28 mouse cellular contexts compared by ENCODE assay signal in genomic region chr11:5067063-5067462, GRCm38 (mm10). TPM values are rescaled to one million over a fixed set of nuclear protein-coding genes. Genes with fewer than 3 reads are reported as not detected.
DNase-seq lines count a peak whose midpoint lies in the region; ATAC-seq and TF ChIP-seq lines count a peak whose summit lies in the region.
"Had no signal": no experiment of that assay in that cellular context is flagged by ENCODE, and none has a peak within 500 bp of the region (broad histone marks: within the 10 kb centered on the region; RNA-seq: fewer than 3 reads in every experiment).

No protein-coding gene starts in this region.

- H3K27me3 ChIP-seq in heart, embryonic 11.5 days (ENCODE audit: control insufficient read depth, insufficient read depth, low read length): peaks cover 23% of the 10 kb centered on the region
- H3K27me3 ChIP-seq in midbrain, embryonic 11.5 days (ENCODE audit: control insufficient read depth, insufficient read depth, low read length): peaks cover 28% of the 10 kb centered on the region
- H3K27me3 ChIP-seq in midbrain, embryonic 15.5 days (replicated peaks): peaks cover 21% of the 10 kb centered on the region

- H3K36me3 ChIP-seq in heart, embryonic 11.5 days (ENCODE audit: control insufficient read depth, insufficient read depth, low read length): peaks cover 28% of the 10 kb centered on the region
- peaks cover 32% of the 10 kb centered on the region for H3K36me3 ChIP-seq in midbrain, embryonic 11.5 days (ENCODE audit: control insufficient read depth, insufficient read depth, low read length)
- H3K36me3 ChIP-seq in midbrain, embryonic 15.5 days (replicated peaks): peaks cover 37% of the 10 kb centered on the region

- no peak overlapping the region for H3K4me3 ChIP-seq in heart, embryonic 11.5 days (ENCODE audit: low read depth, low read length)
- no peak overlapping the region for H3K4me3 ChIP-seq in midbrain, embryonic 11.5 days (ENCODE audit: low read depth, low read length)
- no peak overlapping the region for H3K4me3 ChIP-seq in midbrain, embryonic 15.5 days
- H3K4me3 ChIP-seq in gastrocnemius, adult 2 months: no peak overlapping the region
- H3K4me3 ChIP-seq: embryonic facial prominence, embryonic 10.5 days; embryonic facial prominence, embryonic 13.5 days; erythroblast, embryonic 14.5 days; forebrain, embryonic 12.5 days; forebrain, embryonic 15.5 days; heart, embryonic 13.5 days had no signal

- no peak overlapping the region for H3K9ac ChIP-seq in heart, embryonic 11.5 days (ENCODE audit: low read depth, low read length)
- no peak overlapping the region for H3K9ac ChIP-seq in midbrain, embryonic 11.5 days (ENCODE audit: low read length)
- H3K9ac ChIP-seq in midbrain, embryonic 15.5 days: no peak overlapping the region
- H3K9ac ChIP-seq: embryonic facial prominence, embryonic 13.5 days; forebrain, embryonic 12.5 days; forebrain, embryonic 15.5 days; heart, embryonic 13.5 days; hindbrain, embryonic 14.5 days had no signal

- H3K4me1 ChIP-seq in heart, embryonic 11.5 days (ENCODE audit: control insufficient read depth, insufficient read depth, low read length): peaks cover 14% of the 10 kb centered on the region
- H3K4me1 ChIP-seq in midbrain, embryonic 11.5 days (ENCODE audit: control insufficient read depth, insufficient read depth, low read length): peaks cover 18% of the 10 kb centered on the region
- H3K4me1 ChIP-seq in midbrain, embryonic 15.5 days: peaks cover 32% of the 10 kb centered on the region

- no peak for ATAC-seq in heart, embryonic 11.5 days (replicated peaks; ENCODE audit: insufficient number of reproducible peaks, low FRiP score, low TSS enrichment)
- no peak for ATAC-seq in midbrain, embryonic 11.5 days (ENCODE audit: low FRiP score)
- no peak for ATAC-seq in midbrain, embryonic 15.5 days (replicated peaks)
- ATAC-seq: forebrain, embryonic 15.5 days; hindbrain, postnatal 0 days; inflammation-experienced regulatory T-cells, adult 6 months had no signal

- intact Hi-C loops in gastrocnemius, adult 2 months (cut with DNase I): no loop called here

- DNase-seq in heart, adult 11 months: peak; percentile 75
- DNase-seq in midbrain, embryonic 11.5 days (ENCODE audit: low spot score, missing footprints): peak; percentile 84
- peak; percentile 69 for DNase-seq in MEL-GATA-1-ER (ENCODE audit: extremely low read depth, low read depth)
- DNase-seq in gastrocnemius, adult 2 months: no peak
- DNase-seq in testis, postnatal 10 days (ENCODE audit: low spot score): no peak
- DNase-seq: adrenal gland, adult 2 months; adrenal gland, postnatal 14 days; B cell, adult 2 months; cerebellum, adult 11 months; cerebellum, adult 2 months; cerebellum, adult 9-11 months; cerebellum, postnatal 25 days; embryo, embryonic 11 days; gastrocnemius, postnatal 10 days; heart, adult 18-20 months; heart, postnatal 14 days; heart, postnatal 4 days had no signal

- no peak overlapping the region for H3K4me2 ChIP-seq in heart, embryonic 11.5 days
- no peak overlapping the region for H3K4me2 ChIP-seq in midbrain, embryonic 11.5 days
- H3K4me2 ChIP-seq in midbrain, embryonic 15.5 days: no peak overlapping the region
- H3K4me2 ChIP-seq: embryonic facial prominence, embryonic 13.5 days; forebrain, embryonic 12.5 days; forebrain, embryonic 15.5 days; heart, embryonic 13.5 days; hindbrain, embryonic 14.5 days had no signal

- no peaks in the 10 kb centered on the region for H3K9me3 ChIP-seq in heart, embryonic 11.5 days (replicated peaks; ENCODE audit: control insufficient read depth, low read length)
- H3K9me3 ChIP-seq in midbrain, embryonic 11.5 days (ENCODE audit: control insufficient read depth, low read length): no peaks in the 10 kb centered on the region
- H3K9me3 ChIP-seq in midbrain, embryonic 15.5 days: no peaks in the 10 kb centered on the region
- H3K9me3 ChIP-seq: embryonic facial prominence, embryonic 10.5 days; embryonic facial prominence, embryonic 13.5 days; forebrain, embryonic 12.5 days; forebrain, embryonic 15.5 days; heart, embryonic 13.5 days had no signal

- no peak for TF ChIP-seq CTCF in gastrocnemius, adult 2 months (IDR thresholded peaks at IDR 0.05)

- no peak overlapping the region for H3K27ac ChIP-seq in heart, embryonic 11.5 days (ENCODE audit: low read depth, low read length)
- H3K27ac ChIP-seq in midbrain, embryonic 11.5 days (ENCODE audit: low read depth, low read length): no peak overlapping the region
- no peak overlapping the region for H3K27ac ChIP-seq in midbrain, embryonic 15.5 days
- H3K27ac ChIP-seq in gastrocnemius, adult 2 months: no peak overlapping the region
- H3K27ac ChIP-seq: embryonic facial prominence, embryonic 10.5 days; embryonic facial prominence, embryonic 13.5 days; forebrain, embryonic 12.5 days; forebrain, embryonic 15.5 days; heart, embryonic 13.5 days; hindbrain, embryonic 14.5 days; hindbrain, postnatal 0 days had no signal

RNA-seq across cellular contexts. Expression of gene Gas2l1, which starts 1.9 kb away (rescaled TPM):
- 23.2 and 26.3 TPM in 2 replicates for polyA plus RNA-seq in heart, embryonic 11.5 days (2014; fragmentation: Nextera tagmentation; extraction: Ambion mirVana)
- polyA plus RNA-seq in midbrain, embryonic 11.5 days (2014; fragmentation: Nextera tagmentation; extraction: Ambion mirVana): 19.4 and 23.1 TPM in 2 replicates
- polyA plus RNA-seq in midbrain, embryonic 15.5 days (2015; fragmentation: Nextera tagmentation; extraction: Ambion mirVana): 25.2 and 26.1 TPM in 2 replicates
- 1 to 10 TPM; 3.6 to 5.0 TPM for total RNA-seq in gastrocnemius, adult 2 months (2021)

RNA-seq across cellular contexts. Expression of gene Rasl10a, which starts 9.1 kb away (rescaled TPM):
- polyA plus RNA-seq in heart, embryonic 11.5 days (2014; fragmentation: Nextera tagmentation; extraction: Ambion mirVana): 0.92 and 1.1 TPM in 2 replicates
- 0.19 and 0.37 TPM in 2 replicates for polyA plus RNA-seq in midbrain, embryonic 11.5 days (2014; fragmentation: Nextera tagmentation; extraction: Ambion mirVana)
- 0.77 and 1.3 TPM in 2 replicates for polyA plus RNA-seq in midbrain, embryonic 15.5 days (2015; fragmentation: Nextera tagmentation; extraction: Ambion mirVana)
- total RNA-seq in gastrocnemius, adult 2 months (2021): not detected
- polyA plus RNA-seq: erythroblast, embryonic 14.5 days; inflammation-experienced regulatory T-cells, adult 6 months had no signal

RNA-seq across cellular contexts. Expression of gene Rhbdd3, which starts 31.7 kb away (rescaled TPM):
- polyA plus RNA-seq in heart, embryonic 11.5 days (2014; fragmentation: Nextera tagmentation; extraction: Ambion mirVana): 23.5 and 25.7 TPM in 2 replicates
- 20.4 and 21.3 TPM in 2 replicates for polyA plus RNA-seq in midbrain, embryonic 11.5 days (2014; fragmentation: Nextera tagmentation; extraction: Ambion mirVana)
- polyA plus RNA-seq in midbrain, embryonic 15.5 days (2015; fragmentation: Nextera tagmentation; extraction: Ambion mirVana): 49.5 and 55.4 TPM in 2 replicates
- 10 to 100 TPM; 24.1 to 32.1 TPM for total RNA-seq in gastrocnemius, adult 2 months (2021)

RNA-seq across cellular contexts. Expression of gene Ewsr1, which starts 32.0 kb away (rescaled TPM):
- 255 and 322 TPM in 2 replicates for polyA plus RNA-seq in heart, embryonic 11.5 days (2014; fragmentation: Nextera tagmentation; extraction: Ambion mirVana)
- polyA plus RNA-seq in midbrain, embryonic 11.5 days (2014; fragmentation: Nextera tagmentation; extraction: Ambion mirVana): 419 and 422 TPM in 2 replicates
- 635 and 653 TPM in 2 replicates for polyA plus RNA-seq in midbrain, embryonic 15.5 days (2015; fragmentation: Nextera tagmentation; extraction: Ambion mirVana)
- total RNA-seq in gastrocnemius, adult 2 months (2021): 10 to 100 TPM; 79.3 to 86.5 TPM

Comparison
In these comparisons a context has a peak if more than half of its experiments do, and no peak if none do; other contexts are left out.
1. DNase-seq: peak in heart, adult 11 months (single experiment), midbrain, embryonic 11.5 days (single experiment) and MEL-GATA-1-ER (single experiment); none in gastrocnemius, adult 2 months (single experiment) and testis, postnatal 10 days (single experiment).